Mouse (Mus musculus) cerebral cortex, adult 2 months (tissue): ENCODE data around the gene Cdkal1.

Experiments used
- WGBS: fragments of 180-500 bp; shearing (Covaris S2); methylation state at CpG from one replicate; pipeline ENCODE4 v1.1.7; 2018; 5-methylcytosine and 5-hydroxymethylcytosine counted together

Cdkal1 gene

DNA sequence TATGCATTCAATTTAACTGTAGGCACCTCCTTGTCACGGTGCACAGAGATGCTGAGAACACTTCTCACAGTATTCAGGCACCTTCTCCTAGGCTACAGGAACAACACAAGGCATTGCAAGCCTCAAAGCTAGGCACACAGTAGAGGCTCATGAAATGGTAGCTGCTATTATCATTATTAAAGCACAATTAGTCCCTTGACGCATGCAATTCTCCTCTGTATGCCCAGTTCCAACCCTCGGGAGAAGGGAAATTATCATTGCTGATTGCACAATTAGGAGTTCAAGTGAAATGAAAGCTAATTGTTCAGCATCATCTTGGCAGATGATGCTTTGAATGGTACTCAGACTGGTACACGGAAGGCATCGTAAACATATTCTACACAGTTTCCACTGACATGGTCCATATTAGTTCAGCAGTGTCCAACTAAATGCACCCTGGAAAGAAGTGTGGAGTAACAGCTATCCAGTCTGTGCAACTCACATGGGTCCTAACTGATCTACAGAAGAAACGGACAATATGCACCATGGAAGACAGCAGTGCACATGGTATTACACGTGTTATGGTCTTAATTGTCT is 506.0 kb downstream of the Cdkal1 start:
- 83% methylated on average over 7 of the region's 7 CpGs for WGBS

DNA sequence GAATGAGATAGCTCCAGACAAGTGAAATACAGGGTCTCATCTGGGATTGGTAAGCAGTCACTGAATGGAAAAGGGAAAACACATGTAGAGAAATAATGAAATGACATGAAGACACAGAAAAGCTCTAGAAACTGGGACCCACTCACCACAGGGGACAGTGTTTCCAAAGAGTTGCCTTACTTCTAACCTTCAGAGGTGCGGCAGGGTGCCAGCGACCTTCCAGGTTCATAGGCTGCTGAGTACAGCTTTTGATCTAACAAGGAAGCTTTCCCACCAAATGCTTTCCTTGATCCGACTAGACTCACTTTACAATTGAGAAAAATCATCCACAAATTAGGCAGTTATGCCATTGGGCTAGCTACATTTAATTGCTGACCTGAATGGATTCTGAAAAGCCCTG is 507.1 kb downstream of the Cdkal1 start:
- 98% methylated on average over 3 of the region's 3 CpGs for WGBS

- WGBS: 85% methylated on average over 6 of the region's 6 CpGs
Observed at GRCm38 (mm10) chr13:29332640-29333412, 522.6 kb downstream of the Cdkal1 start.

- WGBS: 70% methylated on average over 4 of the region's 4 CpGs
Observed at GRCm38 (mm10) chr13:29325946-29326345, 529.5 kb downstream of the Cdkal1 start.

DNA sequence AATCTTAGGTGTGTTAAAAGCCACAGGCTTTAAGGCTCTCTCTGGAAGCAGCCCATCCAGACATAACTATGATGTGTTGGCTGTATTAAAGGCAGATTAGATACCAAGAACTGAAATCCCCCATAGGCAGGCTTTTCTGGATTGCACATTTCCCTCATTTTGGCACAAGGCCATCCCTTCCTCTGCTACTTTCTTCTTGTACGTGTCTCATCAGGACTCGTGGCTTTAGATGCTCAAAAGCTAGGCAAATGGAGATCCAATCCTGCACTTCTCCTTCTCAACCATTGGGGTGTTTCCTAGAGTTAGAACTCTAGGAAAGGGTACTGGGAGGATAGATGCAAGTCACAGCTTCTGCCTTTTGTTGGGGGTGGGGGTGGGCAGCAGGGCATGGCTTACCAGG is 535.1 kb downstream of the Cdkal1 start:
- 44% methylated on average over 2 of the region's 2 CpGs for WGBS

- 52% methylated on average over 1 of the region's 1 CpGs for WGBS
Observed at GRCm38 (mm10) chr13:29317703-29318102, 537.8 kb downstream of the Cdkal1 start.

GRCm38 (mm10) chr13:29316271-29316670 is 539.2 kb downstream of the Cdkal1 start:
- WGBS: 92% methylated on average over 5 of the region's 5 CpGs

- WGBS: 78% methylated on average over 2 of the region's 2 CpGs
Observed at GRCm38 (mm10) chr13:29312026-29312425, 543.4 kb downstream of the Cdkal1 start.

- 69% methylated on average over 6 of the region's 6 CpGs for WGBS
Observed at GRCm38 (mm10) chr13:29307420-29307819, 548.1 kb downstream of the Cdkal1 start.

- 87% methylated on average over 9 of the region's 9 CpGs for WGBS
Observed at GRCm38 (mm10) chr13:29292608-29293240, 562.8 kb downstream of the Cdkal1 start.

GRCm38 (mm10) chr13:29290569-29290968 is 564.9 kb downstream of the Cdkal1 start:
- 70% methylated on average over 4 of the region's 4 CpGs for WGBS

GRCm38 (mm10) chr13:29285058-29285457 is 570.4 kb downstream of the Cdkal1 start:
- WGBS: 79% methylated on average over 3 of the region's 3 CpGs

DNA sequence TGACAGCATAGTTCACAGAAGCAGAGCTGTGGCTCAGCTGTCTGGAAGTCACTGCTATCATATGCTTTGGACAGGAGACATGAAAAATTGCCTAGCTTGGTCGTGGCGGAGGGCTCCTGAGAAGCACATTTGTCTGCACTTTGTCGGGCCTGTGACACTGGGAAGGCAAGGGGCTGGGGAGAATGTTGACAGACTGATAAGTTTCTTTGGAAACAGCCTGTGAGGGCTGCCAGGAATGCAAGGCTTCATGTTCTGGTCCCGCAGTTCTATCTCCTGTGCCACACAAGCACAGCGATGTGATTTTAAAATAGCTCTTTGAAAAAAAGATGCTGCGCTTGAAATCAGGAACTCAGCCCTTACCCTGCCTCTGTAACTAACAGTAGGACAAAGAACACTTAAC is 573.9 kb downstream of the Cdkal1 start:
- WGBS: 68% methylated on average over 6 of the region's 6 CpGs

GRCm38 (mm10) chr13:29278156-29278555 is 577.3 kb downstream of the Cdkal1 start:
- 67% methylated on average over 4 of the region's 4 CpGs for WGBS

- WGBS: 48% methylated on average over 11 of the region's 11 CpGs
Observed at GRCm38 (mm10) chr13:29274296-29274695, 581.2 kb downstream of the Cdkal1 start.

DNA sequence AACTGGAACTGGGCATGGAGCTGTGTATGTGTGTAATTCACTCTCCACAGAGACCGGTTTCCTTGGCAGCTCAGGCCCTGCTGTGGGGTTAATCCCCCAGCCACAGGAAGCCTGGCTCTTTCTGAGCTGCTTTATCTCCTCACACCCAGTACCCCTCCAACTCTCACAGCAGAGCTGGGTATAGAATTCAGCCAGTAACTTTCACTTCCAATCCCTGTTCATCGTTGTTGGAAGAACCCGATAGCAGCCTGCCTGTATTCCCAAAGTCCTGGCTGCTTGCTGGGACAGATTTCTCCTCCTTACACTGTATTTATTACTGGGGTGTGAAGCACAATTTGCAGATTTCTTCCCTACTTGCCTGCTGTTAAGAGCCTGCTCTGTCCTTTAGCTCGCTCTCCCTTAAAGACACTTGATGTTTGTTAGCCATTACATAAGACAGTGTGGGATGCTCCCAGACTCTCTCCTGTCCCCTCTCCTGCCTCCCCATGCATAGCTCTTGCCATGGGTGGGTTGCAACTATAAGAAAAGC is 581.7 kb downstream of the Cdkal1 start:
- WGBS: 32% methylated on average over 4 of the region's 4 CpGs

DNA sequence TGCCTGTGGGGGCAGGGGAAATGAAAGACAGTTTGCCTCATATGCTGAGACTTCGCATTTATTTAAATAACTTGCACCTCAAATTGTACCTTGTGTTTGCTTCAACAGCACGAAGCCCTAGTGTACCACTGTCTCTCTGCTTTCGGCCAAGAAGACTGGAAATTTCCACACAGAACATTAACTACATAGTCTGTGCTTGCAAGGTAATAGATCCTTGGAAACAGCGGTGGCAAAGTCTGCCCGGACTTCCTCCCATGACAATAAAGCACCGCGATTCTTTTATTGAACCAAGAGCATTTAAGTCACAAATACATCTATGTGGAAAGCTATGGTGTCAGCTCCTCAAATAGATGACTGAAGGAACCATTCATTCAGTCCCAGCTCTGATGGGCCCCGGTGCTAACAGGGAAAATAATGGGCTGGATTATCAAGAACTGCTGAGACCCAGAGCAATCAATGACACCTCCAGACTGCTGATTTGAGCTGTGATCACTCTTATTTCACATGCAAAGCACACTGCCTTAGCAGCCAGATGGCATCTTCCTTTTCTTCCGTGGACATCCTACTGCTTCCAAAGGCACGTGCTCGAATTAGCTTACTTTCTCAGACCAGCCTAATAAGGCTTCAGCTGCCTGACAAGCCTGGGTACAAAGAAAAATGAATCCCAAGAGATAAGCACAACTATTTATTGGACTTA is 591.3 kb downstream of the Cdkal1 start:
- WGBS: 43% methylated on average over 11 of the region's 11 CpGs

- WGBS: 95% methylated on average over 4 of the region's 4 CpGs
Observed at GRCm38 (mm10) chr13:29262164-29262563, 593.3 kb downstream of the Cdkal1 start.

DNA sequence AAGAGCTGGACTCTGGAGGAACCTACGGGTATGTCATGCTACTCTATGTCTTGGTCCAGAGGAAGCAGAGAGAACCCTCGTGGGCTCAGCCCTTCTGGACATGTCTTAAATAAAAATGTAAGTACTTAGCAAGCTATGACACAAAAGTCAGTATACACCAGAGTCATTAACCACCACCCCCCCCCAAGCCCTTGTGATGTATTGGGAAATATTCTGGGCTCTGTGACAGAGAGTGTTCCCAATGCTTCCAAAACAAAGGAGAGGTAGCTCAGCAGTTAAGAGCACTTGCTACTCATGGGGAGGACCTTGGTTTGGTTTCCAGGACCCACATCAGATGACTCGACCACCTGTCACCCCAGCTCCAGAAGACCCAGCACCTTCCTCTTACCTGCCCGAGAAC is 606.9 kb downstream of the Cdkal1 start:
- WGBS: 93% methylated on average over 4 of the region's 4 CpGs

- WGBS: 63% methylated on average over 3 of the region's 3 CpGs
Observed at GRCm38 (mm10) chr13:29247800-29248199, 607.7 kb downstream of the Cdkal1 start.

GRCm38 (mm10) chr13:29235065-29235464 is 620.4 kb downstream of the Cdkal1 start:
- WGBS: 59% methylated on average over 4 of the region's 4 CpGs

GRCm38 (mm10) chr13:29234442-29234841 is 621.0 kb downstream of the Cdkal1 start:
- 54% methylated on average over 4 of the region's 4 CpGs for WGBS
